In the genomic region with DNA sequence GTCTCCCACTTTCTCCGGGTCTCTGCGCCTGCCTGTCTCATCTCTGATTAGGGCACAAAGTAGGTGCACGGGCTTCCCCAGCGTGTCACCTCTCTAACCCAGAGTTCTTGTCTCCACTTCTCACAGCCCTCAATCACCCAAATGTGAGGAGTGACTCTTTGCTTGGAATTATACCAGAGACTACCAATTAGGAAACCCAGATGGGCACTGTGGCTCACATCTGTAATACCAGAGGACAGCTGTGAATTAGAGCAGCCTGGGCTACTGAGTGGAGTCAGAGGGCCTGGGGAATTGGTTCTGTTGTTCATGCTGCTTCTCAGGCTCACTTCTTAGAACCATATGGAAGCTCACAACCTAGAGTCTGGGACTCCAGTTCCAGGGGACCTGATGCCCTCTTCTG, we compare ENCODE assay signal across 19 mouse cellular contexts. TPM values are rescaled to one million over a fixed set of nuclear protein-coding genes. Genes with fewer than 3 reads are reported as not detected.
DNase-seq lines count a peak whose midpoint lies in the region; ATAC-seq and TF ChIP-seq lines count a peak whose summit lies in the region.
"Had no signal": no experiment of that assay in that cellular context is flagged by ENCODE, and none has a peak within 500 bp of the region (broad histone marks: within the 10 kb centered on the region; RNA-seq: fewer than 3 reads in every experiment).

No protein-coding gene starts in this region.

- peaks cover 15% of the 10 kb centered on the region for H3K4me1 ChIP-seq in forebrain, embryonic 10.5 days
- H3K4me1 ChIP-seq in forebrain, embryonic 14.5 days (ENCODE audit: control insufficient read depth, insufficient read depth, low read length): peaks cover 8% of the 10 kb centered on the region
- H3K4me1 ChIP-seq in midbrain, embryonic 11.5 days (ENCODE audit: control insufficient read depth, insufficient read depth, low read length): no peaks in the 10 kb centered on the region
- H3K4me1 ChIP-seq in midbrain, embryonic 15.5 days: peaks cover 3% of the 10 kb centered on the region; the same call in 1 of the 2 replicates
- H3K4me1 ChIP-seq in limb, embryonic 14.5 days (ENCODE audit: control insufficient read depth, insufficient read depth, low read length): peaks cover 8% of the 10 kb centered on the region; the same call in 1 of the 2 replicates

- ATAC-seq in forebrain, embryonic 14.5 days: no peak
- ATAC-seq in midbrain, embryonic 11.5 days (ENCODE audit: low FRiP score): no peak
- ATAC-seq in midbrain, embryonic 15.5 days (replicated peaks): no peak
- ATAC-seq in limb, embryonic 14.5 days (ENCODE audit: low FRiP score, low read depth): no peak
- ATAC-seq: CD4-positive, CD25-positive, alpha-beta regulatory T cell, adult 4 months had no signal

- no peak overlapping the region for H3K4me3 ChIP-seq in forebrain, embryonic 10.5 days
- no peak overlapping the region for H3K4me3 ChIP-seq in forebrain, embryonic 14.5 days (ENCODE audit: low read depth, low read length)
- no peak overlapping the region for H3K4me3 ChIP-seq in midbrain, embryonic 11.5 days (ENCODE audit: low read depth, low read length)
- H3K4me3 ChIP-seq in midbrain, embryonic 15.5 days: no peak overlapping the region
- no peak overlapping the region for H3K4me3 ChIP-seq in limb, embryonic 14.5 days (replicated peaks; ENCODE audit: low read length)
- H3K4me3 ChIP-seq: heart, adult 2 months; heart, embryonic 15.5 days had no signal

- H3K36me3 ChIP-seq in forebrain, embryonic 10.5 days (replicated peaks): no peaks in the 10 kb centered on the region
- no peaks in the 10 kb centered on the region for H3K36me3 ChIP-seq in forebrain, embryonic 14.5 days (ENCODE audit: control insufficient read depth, insufficient read depth, low read length)
- H3K36me3 ChIP-seq in midbrain, embryonic 11.5 days (ENCODE audit: control insufficient read depth, insufficient read depth, low read length): no peaks in the 10 kb centered on the region
- H3K36me3 ChIP-seq in midbrain, embryonic 15.5 days (replicated peaks): no peaks in the 10 kb centered on the region
- no peaks in the 10 kb centered on the region for H3K36me3 ChIP-seq in limb, embryonic 14.5 days (ENCODE audit: control insufficient read depth, insufficient read depth, low read length)
- H3K36me3 ChIP-seq: embryonic facial prominence, embryonic 10.5 days; G1E; heart, embryonic 15.5 days had no signal

- TF ChIP-seq POLR2A in limb, embryonic 14.5 days (IDR thresholded peaks at IDR 0.05; ENCODE audit: borderline replicate concordance, extremely low read depth, insufficient read depth, insufficient read length): no peak

- H3K9me3 ChIP-seq in forebrain, embryonic 10.5 days: no peaks in the 10 kb centered on the region
- no peaks in the 10 kb centered on the region for H3K9me3 ChIP-seq in forebrain, embryonic 14.5 days (replicated peaks; ENCODE audit: control insufficient read depth, low read length)
- H3K9me3 ChIP-seq in midbrain, embryonic 11.5 days (ENCODE audit: control insufficient read depth, low read length): no peaks in the 10 kb centered on the region
- H3K9me3 ChIP-seq in midbrain, embryonic 15.5 days: no peaks in the 10 kb centered on the region
- no peaks in the 10 kb centered on the region for H3K9me3 ChIP-seq in limb, embryonic 14.5 days (ENCODE audit: control insufficient read depth, low read length)
- H3K9me3 ChIP-seq: embryonic facial prominence, embryonic 10.5 days; G1E; heart, embryonic 15.5 days had no signal

- no peak overlapping the region for H3K4me2 ChIP-seq in forebrain, embryonic 14.5 days (ENCODE audit: low read length)
- no peak overlapping the region for H3K4me2 ChIP-seq in midbrain, embryonic 11.5 days
- no peak overlapping the region for H3K4me2 ChIP-seq in midbrain, embryonic 15.5 days
- H3K4me2 ChIP-seq in limb, embryonic 14.5 days (replicated peaks; ENCODE audit: low read depth, low read length, severe bottlenecking): 0 out of 2 replicates have a peak overlapping the region, but pooled peaks have one; percentile 2
- H3K4me2 ChIP-seq: heart, embryonic 11.5 days; heart, embryonic 15.5 days; hindbrain, embryonic 14.5 days had no signal

- WGBS in forebrain, embryonic 10.5 days: 78% methylated on average over 4 of the region's 4 CpGs
- 75% methylated on average over 4 of the region's 4 CpGs for WGBS in forebrain, embryonic 14.5 days
- WGBS in midbrain, embryonic 11.5 days: 85% methylated on average over 4 of the region's 4 CpGs
- WGBS in midbrain, embryonic 15.5 days: 78% methylated on average over 4 of the region's 4 CpGs
- 83% methylated on average over 4 of the region's 4 CpGs for WGBS in limb, embryonic 14.5 days

- 0 out of 2 replicates have a peak overlapping the region, but pooled peaks have one; percentile 72 for H3K27ac ChIP-seq in forebrain, embryonic 10.5 days
- H3K27ac ChIP-seq in forebrain, embryonic 14.5 days (ENCODE audit: low read depth, low read length): no peak overlapping the region
- no peak overlapping the region for H3K27ac ChIP-seq in midbrain, embryonic 11.5 days (ENCODE audit: low read depth, low read length)
- no peak overlapping the region for H3K27ac ChIP-seq in midbrain, embryonic 15.5 days
- H3K27ac ChIP-seq in limb, embryonic 14.5 days (replicated peaks; ENCODE audit: low read depth, low read length): peak overlapping the region; percentile 56; the same call in 1 of the 2 replicates
- H3K27ac ChIP-seq: embryonic facial prominence, embryonic 10.5 days; heart, adult 2 months; heart, embryonic 15.5 days; hindbrain, embryonic 14.5 days had no signal

- peaks cover 9% of the 10 kb centered on the region; the same call in 1 of the 2 replicates for H3K27me3 ChIP-seq in forebrain, embryonic 10.5 days (ENCODE audit: poor library complexity, severe bottlenecking)
- H3K27me3 ChIP-seq in forebrain, embryonic 14.5 days (replicated peaks; ENCODE audit: control insufficient read depth, insufficient read depth, low read length): no peaks in the 10 kb centered on the region
- no peaks in the 10 kb centered on the region for H3K27me3 ChIP-seq in midbrain, embryonic 11.5 days (ENCODE audit: control insufficient read depth, insufficient read depth, low read length)
- H3K27me3 ChIP-seq in midbrain, embryonic 15.5 days (replicated peaks): no peaks in the 10 kb centered on the region
- H3K27me3 ChIP-seq in limb, embryonic 14.5 days (ENCODE audit: control insufficient read depth, insufficient read depth, low read length): no peaks in the 10 kb centered on the region
- H3K27me3 ChIP-seq: heart, embryonic 15.5 days had no signal

- DNase-seq in forebrain, embryonic 10.5 days (ENCODE audit: extremely low spot score, low spot score): no peak
- DNase-seq in forebrain, embryonic 14.5 days (ENCODE audit: low spot score): no peak
- DNase-seq in midbrain, embryonic 11.5 days (ENCODE audit: low spot score, missing footprints): peak; percentile 77
- DNase-seq in MN1 (ENCODE audit: low spot score): peak; percentile 57
- DNase-seq in limb, embryonic 14.5 days (ENCODE audit: low spot score): no peak
- no peak for DNase-seq in kidney, adult 11 months
- DNase-seq: adrenal gland, postnatal 25 days; B cell, adult 2 months; cerebellum, postnatal 10 days; forebrain, postnatal 0 days; gastrocnemius, postnatal 14 days had no signal

- no peak overlapping the region for H3K9ac ChIP-seq in forebrain, embryonic 14.5 days (ENCODE audit: low read length)
- no peak overlapping the region for H3K9ac ChIP-seq in midbrain, embryonic 11.5 days (ENCODE audit: low read length)
- H3K9ac ChIP-seq in midbrain, embryonic 15.5 days: no peak overlapping the region
- no peak overlapping the region for H3K9ac ChIP-seq in limb, embryonic 14.5 days (ENCODE audit: low read depth, low read length, severe bottlenecking)
- H3K9ac ChIP-seq: forebrain, postnatal 0 days; heart, embryonic 15.5 days; hindbrain, embryonic 14.5 days had no signal

RNA-seq across cellular contexts. Expression of a gene that starts 18.7 kb away (rescaled TPM):
- 9.1 and 10.3 TPM in 2 replicates for polyA plus RNA-seq in forebrain, embryonic 10.5 days (2016; fragmentation: Nextera tagmentation; extraction: Ambion mirVana)
- polyA plus RNA-seq in forebrain, embryonic 14.5 days (2014; fragmentation: Nextera tagmentation; extraction: Ambion mirVana): 1.9 and 2.9 TPM in 2 replicates
- polyA plus RNA-seq in midbrain, embryonic 11.5 days (2014; fragmentation: Nextera tagmentation; extraction: Ambion mirVana): 2.3 and 2.9 TPM in 2 replicates
- polyA plus RNA-seq in midbrain, embryonic 15.5 days (2015; fragmentation: Nextera tagmentation; extraction: Ambion mirVana): 11.6 and 13.7 TPM in 2 replicates
- 3.4 and 4.6 TPM in 2 replicates for polyA plus RNA-seq in limb, embryonic 14.5 days (2012; rRNA removed)
- polyA plus RNA-seq in limb, embryonic 14.5 days (2014; fragmentation: Nextera tagmentation; extraction: Ambion mirVana): 7.5 and 8.0 TPM in 2 replicates

RNA-seq across cellular contexts. Expression of a gene that starts 32.4 kb away (rescaled TPM):
- polyA plus RNA-seq in forebrain, embryonic 10.5 days (2016; fragmentation: Nextera tagmentation; extraction: Ambion mirVana): 18.5 and 20.3 TPM in 2 replicates
- 22.0 and 23.4 TPM in 2 replicates for polyA plus RNA-seq in forebrain, embryonic 14.5 days (2014; fragmentation: Nextera tagmentation; extraction: Ambion mirVana)
- 24.1 and 24.2 TPM in 2 replicates for polyA plus RNA-seq in midbrain, embryonic 11.5 days (2014; fragmentation: Nextera tagmentation; extraction: Ambion mirVana)
- 25.9 and 27.5 TPM in 2 replicates for polyA plus RNA-seq in midbrain, embryonic 15.5 days (2015; fragmentation: Nextera tagmentation; extraction: Ambion mirVana)
- polyA plus RNA-seq in limb, embryonic 14.5 days (2012; rRNA removed): 45.8 and 60.1 TPM in 2 replicates
- polyA plus RNA-seq in limb, embryonic 14.5 days (2014; fragmentation: Nextera tagmentation; extraction: Ambion mirVana): 19.6 and 20.7 TPM in 2 replicates

Comparison
In these comparisons a context has a peak if more than half of its experiments do, and no peak if none do; other contexts are left out.
1. H3K27ac ChIP-seq: peak in forebrain, embryonic 10.5 days (single experiment) and limb, embryonic 14.5 days (single experiment); none in forebrain, embryonic 14.5 days (single experiment), midbrain, embryonic 11.5 days (single experiment) and midbrain, embryonic 15.5 days (single experiment).
2. DNase-seq: peak in midbrain, embryonic 11.5 days (single experiment) and MN1 (single experiment); none in forebrain, embryonic 10.5 days (single experiment), forebrain, embryonic 14.5 days (single experiment), limb, embryonic 14.5 days (single experiment) and kidney, adult 11 months (single experiment).